In genomic region chr8:120329030-120329748, GRCm38 (mm10) we compare ENCODE assay signal across 12 mouse cellular contexts.
DNase-seq lines count a peak whose midpoint lies in the region; ATAC-seq lines count a peak whose summit lies in the region.
"Had no signal": no experiment of that assay in that cellular context is flagged by ENCODE, and none has a peak within 500 bp of the region (broad histone marks: within the 10 kb centered on the region; RNA-seq: fewer than 3 reads in every experiment).

No protein-coding gene starts in this region.

- peaks cover 88% of the 10 kb centered on the region for H3K4me1 ChIP-seq in forebrain, embryonic 10.5 days
- H3K4me1 ChIP-seq in forebrain, embryonic 12.5 days: peaks cover 45% of the 10 kb centered on the region
- H3K4me1 ChIP-seq in megakaryocyte, embryonic 14.5 days: peaks cover 100% of the 10 kb centered on the region
- peaks cover 18% of the 10 kb centered on the region for H3K4me1 ChIP-seq in forebrain, embryonic 15.5 days

- H3K4me3 ChIP-seq in forebrain, embryonic 10.5 days: no peak overlapping the region
- H3K4me3 ChIP-seq in forebrain, embryonic 12.5 days (replicated peaks): no peak overlapping the region
- H3K4me3 ChIP-seq in megakaryocyte, embryonic 14.5 days (replicated peaks): peak overlapping the region; percentile 70
- no peak overlapping the region for H3K4me3 ChIP-seq in forebrain, embryonic 15.5 days
- H3K4me3 ChIP-seq: embryonic facial prominence, embryonic 12.5 days; limb, embryonic 13.5 days; stomach, embryonic 15.5 days had no signal

- no peak for DNase-seq in forebrain, embryonic 10.5 days (ENCODE audit: extremely low spot score, low spot score)
- DNase-seq in telencephalon, adult 2 months (ENCODE audit: low read depth, low spot score): peak; percentile 71
- no peak for DNase-seq in lung, postnatal 14 days
- no peak for DNase-seq in lung, postnatal 36 days
- DNase-seq: gastrocnemius, postnatal 36 days had no signal

- no peaks in the 10 kb centered on the region for H3K9me3 ChIP-seq in forebrain, embryonic 10.5 days
- no peaks in the 10 kb centered on the region for H3K9me3 ChIP-seq in forebrain, embryonic 12.5 days
- no peaks in the 10 kb centered on the region for H3K9me3 ChIP-seq in megakaryocyte, embryonic 14.5 days
- H3K9me3 ChIP-seq in forebrain, embryonic 15.5 days: no peaks in the 10 kb centered on the region
- H3K9me3 ChIP-seq: embryonic facial prominence, embryonic 12.5 days; limb, embryonic 13.5 days; stomach, embryonic 15.5 days had no signal

- no peak for ATAC-seq in forebrain, embryonic 12.5 days (ENCODE audit: low FRiP score)
- ATAC-seq in megakaryocyte, adult 5-6 weeks (ENCODE audit: poor library complexity, severe bottlenecking): no peak
- ATAC-seq in forebrain, embryonic 15.5 days (replicated peaks): peak; percentile 30; the same call in 1 of the 2 replicates

- peaks cover 88% of the 10 kb centered on the region for H3K27me3 ChIP-seq in forebrain, embryonic 10.5 days (ENCODE audit: poor library complexity, severe bottlenecking)
- peaks cover 25% of the 10 kb centered on the region for H3K27me3 ChIP-seq in forebrain, embryonic 12.5 days
- H3K27me3 ChIP-seq in megakaryocyte, embryonic 14.5 days (replicated peaks): no peaks in the 10 kb centered on the region
- no peaks in the 10 kb centered on the region for H3K27me3 ChIP-seq in forebrain, embryonic 15.5 days
- H3K27me3 ChIP-seq: embryonic facial prominence, embryonic 12.5 days; limb, embryonic 13.5 days; stomach, embryonic 15.5 days had no signal

- no peaks in the 10 kb centered on the region for H3K36me3 ChIP-seq in forebrain, embryonic 10.5 days (replicated peaks)
- H3K36me3 ChIP-seq in forebrain, embryonic 12.5 days (replicated peaks): no peaks in the 10 kb centered on the region
- H3K36me3 ChIP-seq in megakaryocyte, embryonic 14.5 days (replicated peaks; ENCODE audit: low read length): peaks cover 40% of the 10 kb centered on the region
- no peaks in the 10 kb centered on the region for H3K36me3 ChIP-seq in forebrain, embryonic 15.5 days
- H3K36me3 ChIP-seq: embryonic facial prominence, embryonic 12.5 days; limb, embryonic 13.5 days; stomach, embryonic 15.5 days had no signal

- no peak overlapping the region for H3K4me2 ChIP-seq in forebrain, embryonic 12.5 days
- no peak overlapping the region for H3K4me2 ChIP-seq in forebrain, embryonic 15.5 days (replicated peaks)
- H3K4me2 ChIP-seq: embryonic facial prominence, embryonic 12.5 days; limb, embryonic 13.5 days; stomach, embryonic 15.5 days had no signal

- 90% methylated on average over 11 of the region's 11 CpGs for WGBS in forebrain, embryonic 10.5 days
- 90% methylated on average over 11 of the region's 11 CpGs for WGBS in forebrain, embryonic 12.5 days
- WGBS in forebrain, embryonic 15.5 days: 75% methylated on average over 11 of the region's 11 CpGs

- 0 out of 2 replicates have a peak overlapping the region, but pooled peaks have one; percentile 41 for H3K27ac ChIP-seq in forebrain, embryonic 10.5 days
- no peak overlapping the region for H3K27ac ChIP-seq in forebrain, embryonic 12.5 days
- H3K27ac ChIP-seq in forebrain, embryonic 15.5 days (replicated peaks): no peak overlapping the region
- H3K27ac ChIP-seq: embryonic facial prominence, embryonic 12.5 days; limb, embryonic 13.5 days; stomach, embryonic 15.5 days had no signal

- H3K9ac ChIP-seq in forebrain, embryonic 12.5 days: no peak overlapping the region
- H3K9ac ChIP-seq in forebrain, embryonic 15.5 days (replicated peaks): no peak overlapping the region
- H3K9ac ChIP-seq: embryonic facial prominence, embryonic 12.5 days; limb, embryonic 13.5 days; stomach, embryonic 15.5 days had no signal
